ENCODE assay signal across 8 mouse cellular contexts in genomic region chr14:48367006-48367405, GRCm38 (mm10).
DNase-seq lines count a peak whose midpoint lies in the region; ATAC-seq and TF ChIP-seq lines count a peak whose summit lies in the region.

No protein-coding gene starts in this region.

- no peak overlapping the region for H3K27ac ChIP-seq in cerebellum, adult 2 months (ENCODE audit: insufficient read depth, low read length)
- no peak overlapping the region for H3K27ac ChIP-seq in liver, embryonic 14.5 days

- H3K4me3 ChIP-seq in cerebellum, adult 2 months (replicated peaks; ENCODE audit: insufficient read depth, low read depth, low read length), result no peak overlapping the region
- H3K4me3 ChIP-seq in liver, embryonic 14.5 days (ENCODE audit: insufficient read depth in 1 of 2, low read depth in 2 of 2, low read length in 2 of 2), result no peak overlapping the region

- no peak for TF ChIP-seq EP300 in liver, embryonic 14.5 days (IDR thresholded peaks at IDR 0.05; ENCODE audit: low read depth)

- ATAC-seq in liver, embryonic 14.5 days (ENCODE audit: insufficient read depth), result no peak

- 8% methylated on average over 7 of the region's 7 CpGs for WGBS in cerebellum, adult 2 months
- WGBS in liver, embryonic 14.5 days (ENCODE audit: insufficient replicate concordance), result 13% methylated on average over 7 of the region's 7 CpGs

- peak; percentile 89 for DNase-seq in 3T3-L1 (ENCODE audit: low read depth, low spot score)
- peak; percentile 40 for DNase-seq in MEL-GATA-1-ER (ENCODE audit: extremely low read depth, low read depth)
- peak; percentile 60 to 72 for DNase-seq in cerebellum, adult 2 months
- peak; percentile 60 to 86 for DNase-seq in frontal cortex, postnatal 14 days (ENCODE audit: low spot score in 2 of 2)
- peak; percentile 88 for DNase-seq in kidney, postnatal 10 days
- peak; percentile 2 to 23 (median 12) for DNase-seq in liver, embryonic 14.5 days (ENCODE audit: low read depth in 3 of 3, low spot score in 3 of 3)
- DNase-seq in right cerebral cortex, adult 2 months (ENCODE audit: low spot score in 2 of 2), result peak; percentile 92 to 95
- peak; percentile 60 to 71 for DNase-seq in urinary bladder, postnatal 36 days (ENCODE audit: low spot score in 2 of 2)

- no peak overlapping the region for H3K9ac ChIP-seq in liver, embryonic 14.5 days (replicated peaks)

- H3K9me3 ChIP-seq in liver, embryonic 14.5 days (ENCODE audit: control insufficient read depth, low read length), result no peaks in the 10 kb centered on the region

- no peak for TF ChIP-seq POLR2A in cerebellum, adult 2 months (IDR thresholded peaks at IDR 0.05; ENCODE audit: borderline replicate concordance, insufficient read depth, low read length)

- TF ChIP-seq CTCF in cerebellum, adult 2 months (IDR thresholded peaks at IDR 0.05; ENCODE audit: borderline replicate concordance, insufficient read depth, low read depth, low read length), result peak; percentile 78
- TF ChIP-seq CTCF in liver, embryonic 14.5 days (IDR thresholded peaks at IDR 0.05; ENCODE audit: low read depth), result peak; percentile 71

- H3K4me1 ChIP-seq in cerebellum, adult 2 months (ENCODE audit: control insufficient read depth, insufficient read depth, low read length), result no peaks in the 10 kb centered on the region
- H3K4me1 ChIP-seq in liver, embryonic 14.5 days (replicated peaks; ENCODE audit: control insufficient read depth in 2 of 2, insufficient read depth in 2 of 2, low read length in 1 of 2), result no peaks in the 10 kb centered on the region

- no peaks in the 10 kb centered on the region for H3K36me3 ChIP-seq in liver, embryonic 14.5 days (replicated peaks; ENCODE audit: control insufficient read depth, insufficient read depth, low read depth)

- H3K27me3 ChIP-seq in cerebellum, adult 2 months (ENCODE audit: control insufficient read depth, insufficient read depth, low read length), result no peaks in the 10 kb centered on the region
- H3K27me3 ChIP-seq in liver, embryonic 14.5 days (ENCODE audit: control insufficient read depth, insufficient read depth, low read length), result no peaks in the 10 kb centered on the region

- no peak overlapping the region for H3K4me2 ChIP-seq in liver, embryonic 14.5 days (ENCODE audit: low read depth)

Comparison
In these comparisons a context has a peak if more than half of its experiments do, and no peak if none do; other contexts are left out.
1. DNase-seq: peak in every context shown above with its lines; median percentile 94 in right cerebral cortex, adult 2 months; 89 in 3T3-L1; 88 in kidney, postnatal 10 days; 73 in frontal cortex, postnatal 14 days; 66 in cerebellum, adult 2 months; 66 in urinary bladder, postnatal 36 days; 40 in MEL-GATA-1-ER; 12 in liver, embryonic 14.5 days.